Mouse (Mus musculus) midbrain, embryonic 14.5 days (tissue): ENCODE results near the gene Mapkapk2. TPM values are rescaled to one million over a fixed set of nuclear protein-coding genes. Genes with fewer than 3 reads are reported as not detected.
"Not testable (repeated sequence)": the region's sequence is repeated elsewhere in the genome, so short reads cannot be mapped to it uniquely, and the experiment has no call there.

Experiments
- ATAC-seq: fragments of 200-750 bp; cut with Nextera tagmentation; 2 replicates; pipeline ENCODE4 v1.8.0; 2017; ENCODE audit warnings: moderate number of reproducible peaks, moderate library complexity; ENCODE audit not compliant: low FRiP score, low TSS enrichment
- DNase-seq: peaks from one replicate; pipeline ENCODE4 v3.0.0-alpha.2; 2015
- H3K27ac ChIP-seq: fragments of 300-500 bp; sonication (generic); replicated peaks from 2 replicates; pipeline ENCODE4 v1.5.1; 2014; ENCODE audit warnings: mild to moderate bottlenecking, low read depth, low read length, moderate library complexity
- H3K27me3 ChIP-seq: fragments of 300-500 bp; sonication (generic); 2 replicates; pipeline ENCODE4 v1.6.1; 2014; ENCODE audit warnings: low read length, control low read depth, mixed read lengths; ENCODE audit not compliant: control insufficient read depth, insufficient read depth
- H3K36me3 ChIP-seq: fragments of 300-500 bp; sonication (generic); 2 replicates; pipeline ENCODE4 v1.6.1; 2014; ENCODE audit warnings: low read length, control low read depth; ENCODE audit not compliant: control insufficient read depth, insufficient read depth
- H3K4me1 ChIP-seq: fragments of 300-500 bp; sonication (generic); 2 replicates; pipeline ENCODE4 v1.6.1; 2014; ENCODE audit warnings: mild to moderate bottlenecking, antibody characterized with exemption, low read length, control low read depth; ENCODE audit not compliant: control insufficient read depth, insufficient read depth
- H3K4me2 ChIP-seq: fragments of 300-500 bp; sonication (generic); 2 replicates; pipeline ENCODE4 v1.6.1; 2014; ENCODE audit warnings: mild to moderate bottlenecking, low read length, moderate library complexity
- H3K4me3 ChIP-seq: fragments of 300-500 bp; sonication (generic); replicated peaks from 2 replicates; pipeline ENCODE4 v1.5.1; 2014; ENCODE audit warnings: low read depth, low read length
- H3K9ac ChIP-seq: fragments of 300-500 bp; sonication (generic); replicated peaks from 2 replicates; pipeline ENCODE4 v1.6.1; 2014; ENCODE audit warnings: mild to moderate bottlenecking, low read length, moderate library complexity
- H3K9me3 ChIP-seq: fragments of 300-500 bp; sonication (generic); 2 replicates; pipeline ENCODE4 v1.6.1; 2016; ENCODE audit warnings: low read length, control low read depth, mixed read lengths; ENCODE audit not compliant: control insufficient read depth
- WGBS: fragments of 180-500 bp; shearing (Covaris S2); extraction: QIAGEN DNeasy Blood & Tissue Kit; methylation state at CpG from one replicate; pipeline ENCODE4 v1.1.7; 2014; 5-methylcytosine and 5-hydroxymethylcytosine counted together
- polyA plus RNA-seq: library from polyadenylated mRNA; unstranded; fragments of >200 nt; fragmentation: Nextera tagmentation; extraction: Ambion mirVana; gene quantifications from 2 replicates; pipeline ENCODE4 v1.2.1, GENCODE M21; 2014

Mapkapk2 gene
- polyA plus RNA-seq, 1 experiment from 2014 or later, result 35.0 TPM

GRCm38 (mm10) chr1:131025843-131026190 is 71.8 kb downstream of the Mapkapk2 start:
- DNase-seq (no peak), ATAC-seq (no peak)
- no peak overlapping the region for H3K27ac ChIP-seq
- 79% methylated on average over 4 of the region's 4 CpGs for WGBS
- no peaks in the 10 kb centered on the region for H3K27me3 ChIP-seq
- no peaks in the 10 kb centered on the region for H3K9me3 ChIP-seq
- no peak overlapping the region for H3K4me3 ChIP-seq
- H3K4me2 ChIP-seq, result no peak overlapping the region
- H3K4me1 ChIP-seq, result no peaks in the 10 kb centered on the region
- no peaks in the 10 kb centered on the region for H3K36me3 ChIP-seq
- H3K9ac ChIP-seq, result no peak overlapping the region

GRCm38 (mm10) chr1:131024900-131025842 is 72.5 kb downstream of the Mapkapk2 start:
- no peak for ATAC-seq
- H3K9me3 ChIP-seq, result no peaks in the 10 kb centered on the region
- 86% methylated on average over 8 of the region's 8 CpGs for WGBS
- no peak overlapping the region for H3K4me3 ChIP-seq
- H3K36me3 ChIP-seq, result no peaks in the 10 kb centered on the region
- no peak overlapping the region for H3K27ac ChIP-seq
- H3K4me1 ChIP-seq, result no peaks in the 10 kb centered on the region
- no peaks in the 10 kb centered on the region for H3K27me3 ChIP-seq
- no peak overlapping the region for H3K9ac ChIP-seq
- no peak for DNase-seq
- H3K4me2 ChIP-seq, result no peak overlapping the region

- H3K4me1 ChIP-seq, H3K9me3 ChIP-seq, H3K9ac ChIP-seq, H3K4me3 ChIP-seq, H3K36me3 ChIP-seq, H3K27me3 ChIP-seq, H3K4me2 ChIP-seq, ATAC-seq, DNase-seq, H3K27ac ChIP-seq: not testable (repeated sequence)
- 93% methylated on average over 4 of the region's 4 CpGs for WGBS
These were observed 74.3 kb downstream of the Mapkapk2 start for GRCm38 (mm10) chr1:131023250-131023858.

GRCm38 (mm10) chr1:131022591-131023249 is 74.9 kb downstream of the Mapkapk2 start:
- no peak overlapping the region for H3K9ac ChIP-seq
- H3K4me2 ChIP-seq, result no peak overlapping the region
- H3K4me1 ChIP-seq, result no peaks in the 10 kb centered on the region
- no peak overlapping the region for H3K27ac ChIP-seq
- no peak for ATAC-seq
- H3K9me3 ChIP-seq, result no peaks in the 10 kb centered on the region
- H3K27me3 ChIP-seq, result no peaks in the 10 kb centered on the region
- 82% methylated on average over 5 of the region's 5 CpGs for WGBS
- H3K4me3 ChIP-seq, result no peak overlapping the region
- no peak for DNase-seq
- no peaks in the 10 kb centered on the region for H3K36me3 ChIP-seq

GRCm38 (mm10) chr1:131021900-131022590 is 75.6 kb downstream of the Mapkapk2 start:
- WGBS, result 82% methylated on average over 11 of the region's 11 CpGs
- Histone ChIP-seq H3K9me3 (no peaks in the 10 kb centered on the region), H3K9ac (no peak overlapping the region), H3K36me3 (no peaks in the 10 kb centered on the region), H3K4me3 (no peak overlapping the region), H3K4me1 (no peaks in the 10 kb centered on the region), H3K27me3 (no peaks in the 10 kb centered on the region), H3K27ac (no peak overlapping the region), H3K4me2 (no peak overlapping the region)
- DNase-seq (no peak), ATAC-seq (no peak)

GRCm38 (mm10) chr1:131021438-131021837 is 76.2 kb downstream of the Mapkapk2 start:
- WGBS, result 78% methylated on average over 9 of the region's 9 CpGs
- Histone ChIP-seq H3K9ac (no peak overlapping the region), H3K36me3 (no peaks in the 10 kb centered on the region), H3K4me2 (no peak overlapping the region), H3K4me1 (no peaks in the 10 kb centered on the region), H3K4me3 (no peak overlapping the region), H3K9me3 (no peaks in the 10 kb centered on the region), H3K27me3 (no peaks in the 10 kb centered on the region), H3K27ac (no peak overlapping the region)
- DNase-seq (no peak), ATAC-seq (no peak)

GRCm38 (mm10) chr1:131020425-131021310 is 77.0 kb downstream of the Mapkapk2 start:
- WGBS, result 50% methylated on average over 12 of the region's 12 CpGs

More at GRCm38 (mm10) chr1:131020425-131021310, 77.0 kb downstream of the Mapkapk2 start:
- Histone ChIP-seq H3K4me3 (no peak overlapping the region), H3K27ac (no peak overlapping the region), H3K36me3 (no peaks in the 10 kb centered on the region), H3K9ac (no peak overlapping the region), H3K9me3 (no peaks in the 10 kb centered on the region), H3K4me2 (no peak overlapping the region), H3K4me1 (no peaks in the 10 kb centered on the region), H3K27me3 (no peaks in the 10 kb centered on the region)
- DNase-seq (no peak), ATAC-seq (no peak)
